Mouse (Mus musculus): ENCODE data around the gene Fkbp5. TPM values are rescaled to one million over a fixed set of nuclear protein-coding genes. Genes with fewer than 3 reads are reported as not detected.

Gene Fkbp5
- polyA plus RNA-seq (2015; fragmentation: Illumina TruSeq; extraction: RNeasy Lipid Tissue Mini Kit (QIAGEN cat#74804); ENCODE audit: low read depth, low replicate concordance), result 18.4 TPM

GRCm38 (mm10) chr17:28517441-28517955 is at the start of gene Fkbp5:
TSS of gene Fkbp5 (minus strand) at chr17:28517527.

GRCm38 (mm10) chr17:28560598-28560997 is 43.3 kb upstream of the Fkbp5 start, which contains the start of gene Clps:
TSS of gene Clps (minus strand) at chr17:28560766.

GRCm38 (mm10) chr17:28549111-28549510 is 31.8 kb upstream of the Fkbp5 start, which contains the start of gene Clpsl2:
TSS of gene Clpsl2 (plus strand) at chr17:28549411.

GRCm38 (mm10) chr17:28530506-28530905 is 13.2 kb upstream of the Fkbp5 start, which contains the start of gene Armc12:
TSS of gene Armc12 (plus strand) at chr17:28530806.

GRCm38 (mm10) chr17:28365122-28365521 is 152.2 kb downstream of the Fkbp5 start, which contains the start of gene Tulp1:
TSS of gene Tulp1 (minus strand) at chr17:28365222.

GRCm38 (mm10) chr17:28350466-28351352 is 166.6 kb downstream of the Fkbp5 start, which contains the start of gene Tead3:
TSS of gene Tead3 (minus strand) at chr17:28350817.

Other genes starting within 250 kb of the Fkbp5 start
- 21.7 TPM for gene Fance, start 204.0 kb downstream of the Fkbp5 start, polyA plus RNA-seq (2015; fragmentation: Illumina TruSeq; extraction: RNeasy Lipid Tissue Mini Kit (QIAGEN cat#74804); ENCODE audit: low read depth, low replicate concordance)
- 605 TPM for gene Rpl10a, start 189.1 kb downstream of the Fkbp5 start, polyA plus RNA-seq (2015; fragmentation: Illumina TruSeq; extraction: RNeasy Lipid Tissue Mini Kit (QIAGEN cat#74804); ENCODE audit: low read depth, low replicate concordance)
- 1.9 TPM for gene Tead3, start 166.7 kb downstream of the Fkbp5 start, polyA plus RNA-seq (2015; fragmentation: Illumina TruSeq; extraction: RNeasy Lipid Tissue Mini Kit (QIAGEN cat#74804); ENCODE audit: low read depth, low replicate concordance)
- not detected for gene Tulp1, start 152.3 kb downstream of the Fkbp5 start, polyA plus RNA-seq (2015; fragmentation: Illumina TruSeq; extraction: RNeasy Lipid Tissue Mini Kit (QIAGEN cat#74804); ENCODE audit: low read depth, low replicate concordance)
- not detected for gene Armc12, start 13.3 kb upstream of the Fkbp5 start, polyA plus RNA-seq (2015; fragmentation: Illumina TruSeq; extraction: RNeasy Lipid Tissue Mini Kit (QIAGEN cat#74804); ENCODE audit: low read depth, low replicate concordance)
- not detected for gene Clpsl2, start 31.9 kb upstream of the Fkbp5 start, polyA plus RNA-seq (2015; fragmentation: Illumina TruSeq; extraction: RNeasy Lipid Tissue Mini Kit (QIAGEN cat#74804); ENCODE audit: low read depth, low replicate concordance)
- not detected for gene Clps, start 43.2 kb upstream of the Fkbp5 start, polyA plus RNA-seq (2015; fragmentation: Illumina TruSeq; extraction: RNeasy Lipid Tissue Mini Kit (QIAGEN cat#74804); ENCODE audit: low read depth, low replicate concordance)
- gene Lhfpl5, start 58.1 kb upstream of the Fkbp5 start, polyA plus RNA-seq (2015; fragmentation: Illumina TruSeq; extraction: RNeasy Lipid Tissue Mini Kit (QIAGEN cat#74804); ENCODE audit: low read depth, low replicate concordance), result 5.4 TPM
- 63.2 TPM for gene Srpk1, start 105.2 kb upstream of the Fkbp5 start, polyA plus RNA-seq (2015; fragmentation: Illumina TruSeq; extraction: RNeasy Lipid Tissue Mini Kit (QIAGEN cat#74804); ENCODE audit: low read depth, low replicate concordance)
- gene Slc26a8, start 172.7 kb upstream of the Fkbp5 start, polyA plus RNA-seq (2015; fragmentation: Illumina TruSeq; extraction: RNeasy Lipid Tissue Mini Kit (QIAGEN cat#74804); ENCODE audit: low read depth, low replicate concordance), result 5.1 TPM
- gene Mapk14, start 173.8 kb upstream of the Fkbp5 start, polyA plus RNA-seq (2015; fragmentation: Illumina TruSeq; extraction: RNeasy Lipid Tissue Mini Kit (QIAGEN cat#74804); ENCODE audit: low read depth, low replicate concordance), result 74.2 TPM
- 1.5 TPM for gene AC170998.1, start 208.6 kb upstream of the Fkbp5 start, polyA plus RNA-seq (2015; fragmentation: Illumina TruSeq; extraction: RNeasy Lipid Tissue Mini Kit (QIAGEN cat#74804); ENCODE audit: low read depth, low replicate concordance)

Data from brain, adult 10 weeks (tissue).